Mouse (Mus musculus) right cerebral cortex, postnatal 36 days (tissue): Measurements from ENCODE around the gene Tph2.

ENCODE experiments used
- DNase-seq, 2 experiments: peaks; one replicate each; pipeline ENCODE4 v3.0.0; 2022; ENCODE audit warnings: low spot score in 2 of 2, mixed read lengths in 1 of 2

Gene Tph2

GRCm38 (mm10) chr10:115137016-115137415 lies 47.8 kb downstream of the Tph2 start:
- no peak for DNase-seq

- no peak for DNase-seq
Measured at GRCm38 (mm10) chr10:115127907-115128306, 56.9 kb downstream of the Tph2 start.

GRCm38 (mm10) chr10:115125550-115125949 lies 59.3 kb downstream of the Tph2 start:
- no peak for DNase-seq

- no peak for DNase-seq
Measured at GRCm38 (mm10) chr10:115125027-115125426, 59.8 kb downstream of the Tph2 start.

GRCm38 (mm10) chr10:115107666-115108540 lies 76.9 kb downstream of the Tph2 start:
- no peak for DNase-seq

GRCm38 (mm10) chr10:115104175-115104574 lies 80.6 kb downstream of the Tph2 start:
- no peak for DNase-seq

- DNase-seq = no peak
Measured at GRCm38 (mm10) chr10:115099890-115100580, 84.8 kb downstream of the Tph2 start.

GRCm38 (mm10) chr10:115097163-115097562 lies 87.7 kb downstream of the Tph2 start:
- DNase-seq = peak; percentile 20 to 47

GRCm38 (mm10) chr10:115096191-115096590 lies 88.6 kb downstream of the Tph2 start:
- DNase-seq = no peak

- DNase-seq = no peak
Measured at GRCm38 (mm10) chr10:115078232-115078631, 106.6 kb downstream of the Tph2 start.

- no peak for DNase-seq
Measured at GRCm38 (mm10) chr10:115069123-115069911, 115.5 kb downstream of the Tph2 start.

- no peak for DNase-seq
Measured at GRCm38 (mm10) chr10:115063936-115064335, 120.9 kb downstream of the Tph2 start.

- no peak for DNase-seq
Measured at GRCm38 (mm10) chr10:115061498-115061897, 123.3 kb downstream of the Tph2 start.

GRCm38 (mm10) chr10:115060759-115061158 lies 124.1 kb downstream of the Tph2 start:
- DNase-seq = no peak

- no peak for DNase-seq
Measured at GRCm38 (mm10) chr10:115051602-115052001, 133.2 kb downstream of the Tph2 start.

GRCm38 (mm10) chr10:115050674-115051073 lies 134.1 kb downstream of the Tph2 start:
- no peak for DNase-seq

- no peak for DNase-seq
Measured at GRCm38 (mm10) chr10:115050178-115050577, 134.6 kb downstream of the Tph2 start.

- no peak for DNase-seq
Measured at GRCm38 (mm10) chr10:115048565-115048964, 136.3 kb downstream of the Tph2 start.

GRCm38 (mm10) chr10:115035748-115036147 lies 149.1 kb downstream of the Tph2 start:
- no peak for DNase-seq
